8 mouse cellular contexts compared by ENCODE assay signal in genomic region chr8:88272231-88273050, GRCm38 (mm10). TPM values are rescaled to one million over a fixed set of nuclear protein-coding genes. Genes with fewer than 3 reads are reported as not detected.
DNase-seq lines count a peak whose midpoint lies in the region; ATAC-seq and TF ChIP-seq lines count a peak whose summit lies in the region.

Gene Adcy7 (plus strand): TSS chr8:88272403.

- peak; percentile 76 for DNase-seq in embryonic facial prominence, embryonic 10.5 days (ENCODE audit: low spot score)
- peak; percentile 71 to 75 for DNase-seq in kidney, postnatal 4 days
- peak; percentile 59 for DNase-seq in spleen, adult 12 weeks (ENCODE audit: low spot score)
- DNase-seq in layer of hippocampus, postnatal 14 days (ENCODE audit: low spot score in 2 of 2), result no peak

- peak within 1 kb of the TSS; percentile 77 for H3K4me2 ChIP-seq in heart, embryonic 12.5 days

- WGBS in embryonic facial prominence, embryonic 10.5 days, result 2% methylated on average over 64 of the region's 64 CpGs
- WGBS in heart, embryonic 12.5 days, result 4% methylated on average over 64 of the region's 64 CpGs

- peak within 1 kb of the TSS; percentile 59 for H3K9ac ChIP-seq in heart, embryonic 12.5 days

- ATAC-seq in activated CD4-positive, CD25-positive, alpha-beta regulatory T cell, adult 4 months, result peak; percentile 70
- ATAC-seq in heart, embryonic 12.5 days (ENCODE audit: insufficient number of reproducible peaks, low FRiP score), result peak; percentile 61

- TF ChIP-seq CTCF in E14TG2a.4 (conservative IDR thresholded peaks at IDR 0.05; ENCODE audit: low read length), result no peak

- H3K4me3 ChIP-seq in E14TG2a.4 (replicated peaks; ENCODE audit: low read length), result peak within 1 kb of the TSS; percentile 75
- H3K4me3 ChIP-seq in embryonic facial prominence, embryonic 10.5 days, result peak within 1 kb of the TSS; percentile 62
- H3K4me3 ChIP-seq in heart, embryonic 12.5 days, result peak within 1 kb of the TSS; percentile 43
- H3K4me3 ChIP-seq in megakaryocyte, embryonic 14.5 days (replicated peaks), result peak within 1 kb of the TSS; percentile 92

- H3K36me3 ChIP-seq in E14TG2a.4 (ENCODE audit: insufficient read depth, low read length), result no peaks in the 10 kb centered on the region
- H3K36me3 ChIP-seq in embryonic facial prominence, embryonic 10.5 days (replicated peaks), result no peaks in the 10 kb centered on the region
- H3K36me3 ChIP-seq in heart, embryonic 12.5 days, result no peaks in the 10 kb centered on the region
- H3K36me3 ChIP-seq in megakaryocyte, embryonic 14.5 days (replicated peaks; ENCODE audit: low read length), result no peaks in the 10 kb centered on the region

- H3K4me1 ChIP-seq in E14TG2a.4 (replicated peaks; ENCODE audit: low read depth, low read length), result peaks cover 11% of the 10 kb centered on the region
- H3K4me1 ChIP-seq in embryonic facial prominence, embryonic 10.5 days, result peaks cover 12% of the 10 kb centered on the region
- H3K4me1 ChIP-seq in heart, embryonic 12.5 days (replicated peaks), result peaks cover 15% of the 10 kb centered on the region
- peaks cover 42% of the 10 kb centered on the region for H3K4me1 ChIP-seq in megakaryocyte, embryonic 14.5 days

- peak within 1 kb of the TSS; percentile 76 for H3K27ac ChIP-seq in embryonic facial prominence, embryonic 10.5 days (replicated peaks)
- no peak within 1 kb of the TSS for H3K27ac ChIP-seq in heart, embryonic 12.5 days (ENCODE audit: poor library complexity, severe bottlenecking)

- no peaks in the 10 kb centered on the region for H3K9me3 ChIP-seq in E14TG2a.4 (ENCODE audit: low read length)
- H3K9me3 ChIP-seq in embryonic facial prominence, embryonic 10.5 days, result no peaks in the 10 kb centered on the region
- no peaks in the 10 kb centered on the region for H3K9me3 ChIP-seq in heart, embryonic 12.5 days (replicated peaks)
- H3K9me3 ChIP-seq in megakaryocyte, embryonic 14.5 days, result no peaks in the 10 kb centered on the region; the same call in 1 of the 2 replicates

- peaks cover 78% of the 10 kb centered on the region for H3K27me3 ChIP-seq in E14TG2a.4 (ENCODE audit: insufficient read depth, low read length)
- H3K27me3 ChIP-seq in embryonic facial prominence, embryonic 10.5 days (replicated peaks; ENCODE audit: low read depth, poor library complexity, severe bottlenecking), result peaks cover 66% of the 10 kb centered on the region
- peaks cover 70% of the 10 kb centered on the region for H3K27me3 ChIP-seq in heart, embryonic 12.5 days (replicated peaks)
- peaks cover 40% of the 10 kb centered on the region for H3K27me3 ChIP-seq in megakaryocyte, embryonic 14.5 days (replicated peaks)

RNA-seq across cellular contexts. Expression of gene Adcy7, which starts in this region (rescaled TPM):
- polyA plus RNA-seq in activated CD4-positive, CD25-positive, alpha-beta regulatory T cell, adult 4 months (2017; shearing (Covaris generic)), result 10 to 100 TPM; 71.1 to 90.3 TPM
- 2.4 and 2.6 TPM in 2 replicates for polyA plus RNA-seq in embryonic facial prominence, embryonic 10.5 days (2016; fragmentation: Nextera tagmentation; extraction: Ambion mirVana)
- polyA plus RNA-seq in heart, embryonic 12.5 days (2016; fragmentation: Nextera tagmentation; extraction: Ambion mirVana), result 3.8 and 4.1 TPM in 2 replicates
- polyA plus RNA-seq in megakaryocyte, embryonic 14.5 days (2012; ENCODE audit: insufficient read depth, low replicate concordance), result 6.7 and 7.8 TPM in 2 replicates
- 1 to 10 TPM; 3.5 to 3.6 TPM for total RNA-seq in layer of hippocampus, postnatal 14 days (2021)

Comparison
In these comparisons a context has a peak if more than half of its experiments do, and no peak if none do; other contexts are left out.
1. DNase-seq: peak in embryonic facial prominence, embryonic 10.5 days (single experiment), kidney, postnatal 4 days (2 of 2) and spleen, adult 12 weeks (single experiment); none in layer of hippocampus, postnatal 14 days (0 of 2).
2. Peak in every context shown above with its lines, with median percentiles within 50 percentile points of each other: H3K4me3 ChIP-seq.